Mouse (Mus musculus): Measurements from ENCODE around the gene Ppp4r3a. TPM values are rescaled to one million over a fixed set of nuclear protein-coding genes. Genes with fewer than 3 reads are reported as not detected.

The Ppp4r3a gene
- polyA plus RNA-seq, 1 experiment: 28.6 TPM

- peaks cover 2% of the 10 kb centered on the region for H3K4me1 ChIP-seq (ENCODE audit: control insufficient read depth, insufficient read depth, low read length)
- no peak for TF ChIP-seq CTCF (IDR thresholded peaks at IDR 0.05; ENCODE audit: extremely low read depth, insufficient read depth, low read length)
- H3K27ac ChIP-seq (ENCODE audit: insufficient read depth, low read length): no peak overlapping the region
- H3K4me3 ChIP-seq (ENCODE audit: insufficient read depth, low read length): no peak overlapping the region
These were observed 60.4 kb downstream of the Ppp4r3a start for GRCm38 (mm10) chr12:101023143-101023542.

- no peak overlapping the region for H3K4me3 ChIP-seq (ENCODE audit: insufficient read depth, low read length)
- no peak for TF ChIP-seq CTCF (IDR thresholded peaks at IDR 0.05; ENCODE audit: extremely low read depth, insufficient read depth, low read length)
- TF ChIP-seq POLR2A (IDR thresholded peaks at IDR 0.05; ENCODE audit: extremely low read depth, insufficient read depth, low read length): no peak
- H3K4me1 ChIP-seq (ENCODE audit: control insufficient read depth, insufficient read depth, low read length): peaks cover 2% of the 10 kb centered on the region
- no peak overlapping the region for H3K27ac ChIP-seq (ENCODE audit: insufficient read depth, low read length)
These were observed 61.1 kb downstream of the Ppp4r3a start for GRCm38 (mm10) chr12:101022353-101022752.

- H3K4me3 ChIP-seq (ENCODE audit: insufficient read depth, low read length): no peak overlapping the region
- no peak overlapping the region for H3K27ac ChIP-seq (ENCODE audit: insufficient read depth, low read length)
- peaks cover 2% of the 10 kb centered on the region for H3K4me1 ChIP-seq (ENCODE audit: control insufficient read depth, insufficient read depth, low read length)
- TF ChIP-seq POLR2A (IDR thresholded peaks at IDR 0.05; ENCODE audit: extremely low read depth, insufficient read depth, low read length) (no peak), CTCF (IDR thresholded peaks at IDR 0.05; ENCODE audit: extremely low read depth, insufficient read depth, low read length) (no peak)
These were observed 61.8 kb downstream of the Ppp4r3a start for GRCm38 (mm10) chr12:101021484-101022226.

GRCm38 (mm10) chr12:101020210-101021015 is 63.1 kb downstream of the Ppp4r3a start:
- H3K4me3 ChIP-seq (ENCODE audit: insufficient read depth, low read length): no peak overlapping the region
- peaks cover 2% of the 10 kb centered on the region for H3K4me1 ChIP-seq (ENCODE audit: control insufficient read depth, insufficient read depth, low read length)
- H3K27ac ChIP-seq (ENCODE audit: insufficient read depth, low read length): no peak overlapping the region
- no peak for TF ChIP-seq POLR2A (IDR thresholded peaks at IDR 0.05; ENCODE audit: extremely low read depth, insufficient read depth, low read length)
- TF ChIP-seq CTCF (IDR thresholded peaks at IDR 0.05; ENCODE audit: extremely low read depth, insufficient read depth, low read length): no peak

GRCm38 (mm10) chr12:101019443-101019842 is 64.1 kb downstream of the Ppp4r3a start:
- H3K27ac ChIP-seq (ENCODE audit: insufficient read depth, low read length): no peak overlapping the region
- TF ChIP-seq POLR2A (IDR thresholded peaks at IDR 0.05; ENCODE audit: extremely low read depth, insufficient read depth, low read length): no peak
- no peak for TF ChIP-seq CTCF (IDR thresholded peaks at IDR 0.05; ENCODE audit: extremely low read depth, insufficient read depth, low read length)
- peaks cover 2% of the 10 kb centered on the region for H3K4me1 ChIP-seq (ENCODE audit: control insufficient read depth, insufficient read depth, low read length)
- H3K4me3 ChIP-seq (ENCODE audit: insufficient read depth, low read length): no peak overlapping the region

GRCm38 (mm10) chr12:101019031-101019430 is 64.5 kb downstream of the Ppp4r3a start:
- peaks cover 2% of the 10 kb centered on the region for H3K4me1 ChIP-seq (ENCODE audit: control insufficient read depth, insufficient read depth, low read length)
- no peak overlapping the region for H3K4me3 ChIP-seq (ENCODE audit: insufficient read depth, low read length)
- H3K27ac ChIP-seq (ENCODE audit: insufficient read depth, low read length): no peak overlapping the region
- TF ChIP-seq POLR2A (IDR thresholded peaks at IDR 0.05; ENCODE audit: extremely low read depth, insufficient read depth, low read length) (no peak), CTCF (IDR thresholded peaks at IDR 0.05; ENCODE audit: extremely low read depth, insufficient read depth, low read length) (no peak)

GRCm38 (mm10) chr12:101017971-101018371 is 65.5 kb downstream of the Ppp4r3a start:
- Histone ChIP-seq H3K27ac (ENCODE audit: insufficient read depth, low read length) (no peak overlapping the region), H3K4me1 (ENCODE audit: control insufficient read depth, insufficient read depth, low read length) (peaks cover 2% of the 10 kb centered on the region), H3K4me3 (ENCODE audit: insufficient read depth, low read length) (no peak overlapping the region)
- TF ChIP-seq CTCF (IDR thresholded peaks at IDR 0.05; ENCODE audit: extremely low read depth, insufficient read depth, low read length) (no peak), POLR2A (IDR thresholded peaks at IDR 0.05; ENCODE audit: extremely low read depth, insufficient read depth, low read length) (no peak)

GRCm38 (mm10) chr12:101016412-101016928 is 67.0 kb downstream of the Ppp4r3a start:
- no peak overlapping the region for H3K4me3 ChIP-seq (ENCODE audit: insufficient read depth, low read length)
- H3K27ac ChIP-seq (ENCODE audit: insufficient read depth, low read length): no peak overlapping the region
- H3K4me1 ChIP-seq (ENCODE audit: control insufficient read depth, insufficient read depth, low read length): peaks cover 2% of the 10 kb centered on the region; the same call in 1 of the 2 replicates
- TF ChIP-seq POLR2A (IDR thresholded peaks at IDR 0.05; ENCODE audit: extremely low read depth, insufficient read depth, low read length) (no peak), CTCF (IDR thresholded peaks at IDR 0.05; ENCODE audit: extremely low read depth, insufficient read depth, low read length) (no peak)

- TF ChIP-seq CTCF (IDR thresholded peaks at IDR 0.05; ENCODE audit: extremely low read depth, insufficient read depth, low read length) (no peak), POLR2A (IDR thresholded peaks at IDR 0.05; ENCODE audit: extremely low read depth, insufficient read depth, low read length) (no peak)
- Histone ChIP-seq H3K27ac (ENCODE audit: insufficient read depth, low read length) (no peak overlapping the region), H3K4me3 (ENCODE audit: insufficient read depth, low read length) (no peak overlapping the region), H3K4me1 (ENCODE audit: control insufficient read depth, insufficient read depth, low read length) (peaks cover 2% of the 10 kb centered on the region; the same call in 1 of the 2 replicates)
These were observed 67.6 kb downstream of the Ppp4r3a start for GRCm38 (mm10) chr12:101015926-101016325.
